Mouse (Mus musculus) cerebellum, adult 9-10 months (tissue): ENCODE data around the gene Rab31.

Source experiments
- DNase-seq: peaks from one replicate; pipeline ENCODE4 v3.0.0; 2022

Gene Rab31

DNA sequence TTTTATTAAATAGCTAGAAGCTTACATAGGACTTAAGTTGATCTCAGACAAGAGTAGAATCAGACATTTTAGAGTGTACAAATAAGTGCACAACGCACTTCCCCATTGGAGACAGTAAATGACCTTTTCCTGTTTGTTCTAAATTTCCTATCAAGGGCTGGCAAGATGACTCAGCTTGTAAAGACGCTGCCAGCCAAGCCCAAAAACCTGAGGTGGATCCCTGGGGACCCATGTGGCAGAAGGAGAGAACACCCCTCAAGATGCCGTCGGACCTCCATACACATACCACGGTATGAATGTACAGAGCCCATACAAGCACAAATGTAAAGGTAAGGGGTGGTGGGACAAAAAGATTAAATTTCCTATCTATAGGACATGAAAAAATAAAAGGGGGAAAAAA, 35.4 kb downstream of the Rab31 start:
- DNase-seq: no peak

DNA sequence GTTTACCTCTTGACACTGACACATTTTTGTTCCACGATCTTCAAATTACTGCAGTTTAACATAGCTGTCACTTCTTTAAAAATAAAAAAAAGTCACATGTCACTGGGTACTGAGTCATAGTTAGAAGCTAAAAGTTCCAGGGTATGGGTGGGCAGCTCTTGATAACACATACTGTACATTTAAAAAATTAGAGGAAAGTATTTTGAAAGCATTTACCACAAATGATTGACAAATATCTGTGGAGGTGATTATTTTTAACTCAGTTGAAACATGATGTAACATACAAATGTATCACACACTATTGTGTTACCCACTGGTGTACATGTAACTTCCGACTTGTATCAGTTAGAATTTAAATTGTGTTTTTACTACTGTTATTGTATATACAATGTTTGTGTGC, 37.5 kb downstream of the Rab31 start:
- DNase-seq: no peak

DNA sequence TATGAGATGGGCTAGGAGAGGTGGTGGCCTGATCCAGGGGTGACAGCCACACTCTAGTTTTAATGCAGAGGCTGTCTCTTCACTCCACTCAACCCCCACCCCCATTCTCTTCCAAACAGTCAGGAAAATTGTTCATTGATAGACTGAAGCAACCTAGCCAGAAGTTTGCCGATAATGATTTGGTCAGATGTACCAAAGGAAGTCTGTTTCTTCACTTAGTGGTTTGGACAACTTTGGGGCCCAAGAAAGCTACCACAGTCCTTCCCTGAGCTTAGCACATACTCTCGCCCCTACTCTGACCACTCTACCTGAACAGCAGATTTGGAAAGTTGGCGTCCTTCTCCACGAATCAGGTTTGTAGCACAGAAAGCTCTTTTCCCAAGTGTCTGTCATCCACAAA, 39.9 kb downstream of the Rab31 start:
- no peak for DNase-seq

DNA sequence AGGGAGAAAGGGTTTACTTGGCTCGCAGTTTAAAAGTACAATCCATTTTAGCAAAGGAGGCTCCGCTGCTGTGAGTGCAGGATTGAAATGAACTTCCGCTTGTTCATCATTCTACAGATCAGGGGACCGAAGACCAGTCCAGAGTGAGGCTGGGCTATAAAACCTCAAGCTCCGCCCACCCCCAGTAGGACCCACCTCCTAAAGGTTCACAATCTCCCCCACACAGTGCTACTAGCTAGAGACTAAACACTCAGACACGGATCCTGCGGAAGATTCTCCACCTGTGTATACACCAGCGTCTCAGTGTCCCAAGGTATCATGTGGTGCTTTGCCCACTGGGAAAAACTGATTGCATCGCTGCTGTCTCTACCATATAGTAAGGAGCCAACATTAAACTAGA, 40.8 kb downstream of the Rab31 start:
- no peak for DNase-seq

DNA sequence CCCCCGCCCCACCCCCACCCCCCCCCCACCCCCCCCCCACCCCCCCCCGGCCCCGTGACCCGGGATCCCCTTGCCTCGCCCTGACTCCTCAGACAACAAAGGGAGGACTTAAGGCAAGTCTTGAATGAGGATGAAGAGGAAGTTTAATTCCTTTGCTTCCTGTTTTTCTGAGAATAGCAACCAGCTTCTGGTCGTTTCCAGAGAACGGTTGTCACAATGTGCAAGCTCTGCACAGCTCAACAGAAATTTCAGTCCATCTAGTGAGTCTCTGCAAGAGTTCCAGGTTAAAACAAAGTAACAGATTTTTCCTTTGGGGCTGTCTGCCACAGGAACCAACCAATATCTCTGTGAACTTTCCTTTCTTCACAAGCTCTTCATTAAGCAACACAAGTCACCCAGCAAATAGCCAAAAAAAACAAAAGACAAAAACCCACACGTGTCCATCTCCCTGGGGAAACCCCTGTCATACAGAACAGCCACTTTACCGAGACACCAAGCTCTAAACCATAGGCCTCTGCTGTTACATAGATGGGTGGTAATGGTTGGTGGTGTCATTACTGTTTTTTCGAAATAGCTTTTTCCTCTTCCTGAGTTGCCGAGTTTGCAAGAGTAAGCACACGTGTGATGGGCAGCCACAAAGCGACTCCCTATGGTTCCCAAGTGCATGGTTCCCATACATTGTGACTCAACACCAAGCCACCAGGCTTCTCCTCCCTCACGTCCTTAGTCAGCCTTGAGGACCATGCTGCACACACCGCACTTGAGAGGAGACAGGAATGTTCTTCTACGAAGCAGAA, 42.4 kb downstream of the Rab31 start:
- no peak for DNase-seq

DNA sequence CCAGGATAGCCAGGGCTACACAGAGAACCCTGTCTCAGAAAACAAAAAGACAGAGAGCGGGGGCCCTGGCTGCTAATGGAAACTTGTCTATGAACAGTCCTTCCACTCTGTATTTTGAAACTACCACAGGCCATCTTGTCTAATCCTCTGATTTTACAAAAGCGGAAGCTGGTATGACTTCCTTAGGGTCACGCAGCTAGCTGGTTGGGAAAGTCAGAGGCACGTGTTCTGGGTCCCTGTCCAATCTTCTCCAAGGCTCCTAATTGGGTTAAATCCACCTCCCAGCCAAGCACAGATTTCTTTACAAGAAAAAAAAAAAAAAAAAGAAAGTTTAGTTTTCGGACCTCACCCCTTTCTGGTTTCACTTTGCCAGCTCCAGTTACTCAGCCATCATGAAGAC, 45.8 kb downstream of the Rab31 start:
- no peak for DNase-seq

DNA sequence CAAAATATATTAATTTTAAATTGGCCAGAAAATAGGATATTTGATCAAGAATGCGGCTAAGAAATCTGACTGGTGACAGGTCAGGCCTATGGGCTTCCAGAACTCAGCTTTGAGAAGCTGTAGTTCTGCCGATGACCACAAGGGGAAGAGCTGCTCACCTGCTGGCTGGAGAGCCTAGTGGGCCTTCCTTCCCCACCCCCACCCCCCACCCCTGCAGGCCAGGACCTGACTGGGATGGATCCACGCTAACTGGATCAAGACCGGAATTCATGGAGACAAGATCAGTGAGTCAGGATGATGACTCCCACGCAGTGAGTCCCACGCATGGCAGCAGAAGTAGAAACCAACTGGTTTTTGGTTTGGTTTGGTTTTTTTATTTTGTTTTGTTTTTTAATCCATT, 46.3 kb downstream of the Rab31 start:
- no peak for DNase-seq

DNA sequence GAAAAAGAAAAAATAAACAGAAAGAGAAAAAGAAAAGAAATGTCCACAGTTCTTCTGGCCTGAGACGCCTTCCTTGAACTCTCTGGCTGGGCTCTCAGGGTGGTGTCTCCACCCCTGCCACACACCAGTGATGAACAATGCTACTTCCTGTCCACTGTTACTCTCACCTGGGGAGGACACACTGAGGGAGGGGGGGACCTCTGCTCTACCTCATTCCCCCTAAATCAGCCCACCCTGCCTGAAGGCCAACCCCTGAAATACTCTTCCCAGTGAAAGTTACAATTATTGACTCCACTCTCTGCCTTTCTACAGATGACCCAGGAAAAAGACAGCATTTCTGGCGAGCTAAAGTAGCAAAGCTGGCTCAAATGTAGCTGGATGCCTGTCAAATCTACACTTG, 46.7 kb downstream of the Rab31 start:
- DNase-seq: no peak

DNA sequence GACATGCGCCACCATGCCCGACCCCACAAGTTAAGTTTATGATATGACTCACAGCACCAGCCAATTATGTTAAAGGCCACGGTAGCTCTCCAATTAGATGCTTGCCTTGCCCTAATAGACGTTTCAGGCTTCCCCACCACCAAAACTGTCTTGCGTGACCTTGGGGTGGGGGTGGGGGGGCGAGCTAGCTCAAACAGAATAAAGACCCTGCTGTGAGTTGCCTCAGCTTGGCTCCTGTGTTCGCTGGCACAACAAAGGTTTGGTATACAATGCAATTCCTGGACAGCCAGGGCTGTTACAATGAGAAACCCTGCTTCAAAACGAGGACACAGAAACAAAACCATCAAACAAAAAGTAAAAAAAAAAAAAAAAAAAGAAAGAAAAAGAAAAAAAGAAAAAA, 47.2 kb downstream of the Rab31 start:
- no peak for DNase-seq

DNA sequence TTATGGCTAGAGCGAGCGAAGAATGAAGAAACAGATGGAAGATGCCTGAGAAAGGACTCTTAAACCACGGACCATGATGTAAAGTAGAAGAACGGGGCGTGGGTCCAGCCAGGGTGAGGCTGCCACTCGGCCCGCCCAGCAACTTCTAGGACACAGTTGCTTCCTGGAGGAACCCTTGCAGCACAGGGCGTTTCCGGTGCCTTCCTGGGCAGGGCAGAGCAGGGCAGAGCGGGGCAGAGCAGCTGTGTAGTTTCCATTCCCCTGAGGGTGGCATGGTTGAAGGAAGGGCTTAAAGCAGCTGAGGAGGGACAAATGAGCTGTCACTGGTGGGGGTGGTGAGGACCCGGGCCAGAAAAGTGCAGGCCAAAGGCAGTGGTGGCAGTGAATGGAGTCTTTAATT, 48.3 kb downstream of the Rab31 start:
- DNase-seq: no peak

DNA sequence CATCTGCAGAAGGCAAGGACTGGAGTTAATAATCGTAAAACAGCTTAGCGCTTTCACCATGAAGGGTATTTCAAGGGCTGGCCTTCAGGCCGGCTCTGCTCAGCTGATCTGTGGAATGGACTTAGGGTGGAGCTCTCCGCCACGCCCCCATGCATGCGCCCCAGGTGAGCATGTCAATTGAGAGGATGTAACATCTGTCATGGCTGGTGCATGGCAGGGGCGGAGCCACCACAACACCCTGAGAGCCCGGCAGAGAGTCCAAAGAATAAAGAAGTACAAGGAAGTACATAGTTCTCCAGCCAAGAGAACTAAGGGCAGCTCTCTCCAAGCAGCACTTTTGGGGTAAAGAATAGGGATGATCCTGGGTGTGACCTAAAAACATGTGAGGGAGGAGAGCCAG, 48.9 kb downstream of the Rab31 start:
- no peak for DNase-seq

DNA sequence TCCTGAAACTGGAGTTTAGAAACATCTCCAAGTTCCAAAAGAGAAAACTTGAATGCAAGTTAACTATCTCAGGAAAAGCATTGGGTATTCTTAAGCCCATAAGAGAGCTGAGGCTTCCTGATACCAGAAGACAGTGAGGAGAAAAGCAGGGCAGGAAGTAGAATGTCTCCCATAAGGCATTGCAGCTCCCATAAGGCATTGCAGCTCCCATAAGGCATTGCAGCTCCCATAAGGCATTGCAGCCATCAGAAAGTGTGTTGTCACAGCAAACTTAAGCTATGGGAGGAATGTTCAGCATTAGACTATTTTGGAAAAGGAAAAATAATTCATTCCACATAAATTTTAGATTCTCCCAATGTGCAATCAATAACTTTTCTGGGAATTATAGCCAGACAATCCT, 51.2 kb downstream of the Rab31 start:
- DNase-seq: no peak

DNA sequence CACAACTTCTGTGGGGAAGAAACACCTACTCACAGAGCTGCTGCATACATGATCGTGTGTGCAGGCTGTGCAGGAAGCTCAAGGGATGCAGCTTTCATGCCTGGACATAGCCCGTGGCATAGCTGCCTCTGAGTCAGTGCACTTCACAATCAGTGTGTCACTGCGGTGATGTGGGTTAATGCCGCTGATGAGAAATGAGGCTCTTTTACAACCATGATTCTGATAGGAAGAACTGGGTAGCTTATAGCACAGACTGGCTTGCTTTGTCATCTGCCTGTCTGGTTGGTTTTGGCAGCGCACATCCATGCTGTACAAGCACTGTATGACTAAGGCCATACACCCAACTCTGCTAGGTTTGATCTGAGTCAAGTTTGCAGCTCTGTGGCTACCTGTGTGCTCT, 52.7 kb downstream of the Rab31 start:
- DNase-seq: no peak

DNA sequence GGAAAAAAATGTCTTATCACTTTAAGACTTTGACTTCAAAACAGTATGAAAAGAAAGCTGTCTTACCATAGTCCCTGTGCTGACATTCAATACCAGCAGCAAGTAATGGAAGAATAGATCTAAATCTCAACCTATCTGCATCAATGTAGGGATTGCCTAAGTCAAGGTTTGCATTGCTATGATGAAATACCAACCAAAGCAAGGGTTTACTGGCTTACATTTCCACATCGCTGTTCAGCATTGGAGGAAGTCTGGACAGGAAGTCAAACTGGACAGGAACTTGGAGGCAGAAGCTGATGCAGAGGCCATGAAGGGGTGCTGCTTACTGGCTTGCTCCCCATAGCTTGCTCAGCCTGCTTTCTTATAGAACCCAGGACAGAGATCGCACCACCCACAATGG, 54.0 kb downstream of the Rab31 start:
- DNase-seq: no peak

DNA sequence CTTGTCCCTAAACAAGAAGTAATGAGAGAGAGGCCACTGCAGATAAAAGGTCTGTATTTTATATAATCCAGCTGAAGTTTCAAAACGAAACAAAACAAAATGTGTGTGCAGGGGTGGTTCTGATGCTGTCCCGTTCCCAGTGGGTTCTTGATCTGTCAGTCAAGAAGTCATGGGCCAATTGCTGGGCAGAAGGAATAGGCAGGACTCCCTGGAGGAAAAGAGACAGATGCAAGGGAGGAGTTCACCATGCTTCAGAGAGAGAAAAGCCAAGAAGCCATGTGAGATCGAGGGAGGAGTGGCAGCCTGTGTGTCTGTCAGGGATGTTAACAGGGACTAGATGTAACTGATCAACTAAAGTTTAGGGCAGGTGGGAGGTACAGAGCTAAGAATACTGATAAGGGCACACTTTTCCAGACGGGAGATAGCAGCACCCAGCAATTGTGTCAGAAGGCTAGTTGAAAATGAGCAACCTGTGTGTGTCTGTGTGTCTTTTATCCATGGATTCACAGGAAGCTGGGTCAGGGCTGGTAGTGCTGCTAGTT, 54.8 kb downstream of the Rab31 start:
- no peak for DNase-seq

DNA sequence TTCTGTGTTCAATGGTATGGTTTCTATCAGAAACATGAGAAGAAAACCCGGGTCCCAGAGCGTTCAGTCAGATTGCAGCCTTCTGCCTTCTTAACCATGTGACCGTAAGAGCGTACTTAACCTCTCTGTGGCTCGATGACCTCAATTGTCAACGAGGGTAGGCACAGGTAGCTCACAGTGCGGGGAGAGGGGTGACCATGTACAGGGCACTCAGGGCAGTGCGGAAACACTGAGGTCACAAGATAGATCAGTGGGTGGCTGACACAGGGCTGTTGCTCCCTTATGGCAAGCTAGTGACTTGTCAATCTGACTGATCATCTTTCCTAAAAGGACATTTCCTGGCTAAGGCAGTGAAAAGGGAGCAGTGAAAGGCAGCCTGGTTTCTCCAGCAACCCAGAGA, 58.5 kb downstream of the Rab31 start:
- DNase-seq: no peak

DNA sequence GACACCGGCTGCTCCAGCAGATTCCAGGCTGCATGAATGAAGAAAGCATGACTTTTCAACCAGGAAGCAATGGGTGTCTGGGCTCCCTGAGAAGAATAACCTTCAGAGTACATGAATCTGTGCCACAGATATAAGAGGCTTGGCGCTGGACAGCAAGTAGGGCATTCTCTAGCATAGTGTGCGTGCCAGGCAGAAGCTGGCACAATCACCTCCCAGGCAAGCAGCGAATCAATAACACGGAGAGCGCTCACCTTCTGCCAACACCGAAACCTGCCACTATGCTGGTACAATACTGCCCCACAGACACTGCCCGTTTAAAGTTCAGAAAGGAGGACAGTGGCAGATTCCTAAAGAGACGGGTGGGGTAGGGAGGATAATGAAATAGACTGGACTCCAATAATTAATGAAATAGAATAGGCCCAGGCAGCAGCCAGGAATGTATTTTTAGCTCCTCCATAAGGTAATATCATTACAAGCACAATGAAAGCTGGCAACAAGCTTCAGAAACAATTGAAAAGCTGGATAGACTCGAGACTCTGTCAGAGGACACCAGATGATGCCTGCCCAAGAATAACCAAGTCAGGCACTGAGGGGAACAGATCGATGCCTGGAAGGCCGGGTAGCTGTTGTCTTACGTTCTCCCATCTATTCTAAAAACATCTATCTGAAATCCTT, 59.6 kb downstream of the Rab31 start:
- peak; percentile 81 for DNase-seq

DNA sequence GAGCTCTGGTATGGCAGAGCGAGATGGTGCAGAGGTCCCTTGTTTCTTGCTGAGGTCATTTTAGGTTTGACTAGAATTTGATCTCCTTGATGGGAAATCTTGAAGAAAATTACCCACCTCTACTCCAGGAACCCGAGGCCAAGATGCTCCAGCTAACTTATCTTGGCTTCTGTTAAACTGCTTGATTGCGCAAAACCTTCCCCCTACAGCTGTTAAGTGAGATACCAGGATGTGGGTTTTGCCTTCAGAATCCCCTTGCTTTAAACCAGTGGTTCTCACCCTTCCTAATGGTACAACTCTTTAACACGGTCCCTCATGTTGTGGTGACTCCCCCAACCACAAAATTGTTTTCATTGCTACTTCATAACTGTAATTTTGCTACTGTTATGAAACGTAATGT, 60.8 kb downstream of the Rab31 start:
- DNase-seq: no peak

DNA sequence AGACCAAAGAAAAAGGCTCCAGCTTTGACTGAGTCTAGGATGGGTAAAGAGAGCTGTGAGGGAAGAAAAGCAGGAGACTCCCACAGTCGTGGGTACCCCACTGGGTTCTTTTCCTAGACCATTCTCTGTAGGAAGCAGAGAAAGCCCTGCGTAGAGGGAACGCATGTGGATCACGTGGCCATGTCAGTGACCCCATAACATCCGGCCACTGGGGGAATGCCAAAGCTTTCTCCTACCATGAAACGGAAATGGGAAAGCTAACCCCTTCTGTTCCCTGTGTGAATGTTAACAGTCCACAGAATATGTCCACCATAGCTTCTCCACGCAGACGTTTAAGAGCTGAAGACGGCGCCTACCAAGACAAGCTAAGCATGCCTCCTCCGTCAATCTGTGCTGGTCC, 62.0 kb downstream of the Rab31 start:
- DNase-seq: no peak

DNA sequence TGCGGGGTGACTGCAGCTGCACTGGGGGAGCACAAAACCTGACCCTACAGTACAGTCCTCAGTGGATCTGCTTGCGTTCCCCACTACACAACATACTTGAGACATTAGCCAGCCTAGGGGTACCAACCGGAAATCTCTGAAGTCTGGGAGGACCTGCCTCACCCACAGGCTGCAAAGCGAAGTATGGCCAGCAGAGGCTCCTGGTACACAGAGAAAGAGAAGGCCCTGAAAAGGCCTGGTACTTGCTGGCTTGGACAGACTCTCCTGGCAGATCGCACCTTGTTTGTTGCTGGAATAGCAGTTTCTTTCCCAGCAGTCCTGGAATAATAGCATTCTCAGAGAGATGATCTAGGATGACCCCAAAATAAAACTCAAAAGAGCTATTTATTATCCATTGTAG, 66.3 kb downstream of the Rab31 start:
- DNase-seq: peak; percentile 59

DNA sequence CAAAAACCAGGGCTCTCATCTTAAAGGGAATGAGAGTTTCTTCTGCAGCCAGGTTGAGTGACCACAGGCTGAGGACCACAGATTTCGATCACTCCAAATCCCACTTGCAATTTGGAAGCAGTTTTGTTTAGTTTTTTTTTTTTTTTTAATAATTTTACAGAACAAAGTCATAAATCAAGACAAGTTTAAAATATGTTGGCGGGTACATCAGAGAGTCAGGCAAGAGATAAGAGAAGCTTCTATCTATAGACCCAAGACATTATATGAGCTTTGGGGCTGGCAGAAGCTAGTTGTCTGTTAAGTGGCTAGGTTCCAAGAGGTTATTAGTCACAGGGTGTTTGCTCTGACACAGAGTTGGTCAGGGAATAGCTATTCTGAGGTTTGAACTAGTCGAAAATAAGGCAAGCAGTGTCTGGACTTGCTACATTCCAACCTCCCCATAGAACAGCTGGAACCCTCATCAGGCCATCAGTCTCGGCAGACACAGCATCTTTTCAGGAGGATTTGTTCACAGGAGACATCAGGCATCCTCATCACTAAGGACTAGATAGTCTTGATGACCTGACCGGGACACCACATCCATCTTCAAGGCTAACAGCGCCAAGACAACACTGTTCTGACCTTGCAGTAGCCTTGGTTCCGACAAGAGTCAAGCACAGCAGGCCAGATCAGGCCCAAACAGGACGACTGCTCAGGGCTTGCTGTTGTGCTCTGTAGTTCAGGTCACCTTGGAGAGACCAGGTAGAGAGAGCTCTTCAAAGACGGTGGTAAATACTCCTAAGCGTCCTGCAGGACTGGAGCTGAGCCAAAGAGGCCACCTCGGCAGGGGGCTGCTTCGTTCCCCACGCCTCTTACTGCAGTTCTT, 68.8 kb downstream of the Rab31 start:
- DNase-seq: no peak

DNA sequence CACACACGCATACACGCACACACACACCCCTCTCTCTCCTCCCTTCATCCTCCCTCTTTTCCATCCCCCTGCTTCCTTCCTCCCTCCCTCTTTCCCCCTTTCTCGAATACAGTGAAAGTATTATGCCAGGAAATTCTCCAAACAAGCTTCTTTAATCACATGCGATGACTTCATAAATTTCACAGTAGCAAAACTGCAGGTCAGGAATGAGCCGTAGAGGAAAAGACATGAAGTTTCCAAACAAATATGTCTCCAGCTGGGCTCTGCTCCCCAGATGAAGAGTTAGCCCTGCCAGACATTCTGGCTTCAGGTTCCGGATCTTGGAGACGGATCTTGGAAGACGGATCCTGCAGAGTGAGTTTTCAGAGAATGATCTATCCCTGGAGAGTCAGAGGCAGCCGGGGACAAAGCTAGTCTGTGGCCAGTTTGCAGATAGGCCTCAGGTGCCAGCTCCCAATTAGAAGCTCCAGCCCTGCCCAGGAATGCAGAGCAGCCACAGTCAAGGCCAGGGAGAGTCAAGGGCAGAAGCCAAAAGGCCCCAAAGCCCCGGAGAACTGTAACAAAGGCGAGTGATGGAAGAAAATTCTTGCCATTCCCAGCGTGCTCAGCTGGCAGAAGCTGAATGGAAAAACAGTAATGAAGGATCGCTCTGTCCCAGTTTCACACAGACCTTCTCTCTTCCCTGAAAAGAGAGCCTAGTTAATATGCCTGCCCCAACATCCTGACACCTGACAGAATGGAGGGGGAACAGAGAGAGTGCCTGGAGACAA, 70.6 kb downstream of the Rab31 start:
- peak; percentile 50 for DNase-seq

DNA sequence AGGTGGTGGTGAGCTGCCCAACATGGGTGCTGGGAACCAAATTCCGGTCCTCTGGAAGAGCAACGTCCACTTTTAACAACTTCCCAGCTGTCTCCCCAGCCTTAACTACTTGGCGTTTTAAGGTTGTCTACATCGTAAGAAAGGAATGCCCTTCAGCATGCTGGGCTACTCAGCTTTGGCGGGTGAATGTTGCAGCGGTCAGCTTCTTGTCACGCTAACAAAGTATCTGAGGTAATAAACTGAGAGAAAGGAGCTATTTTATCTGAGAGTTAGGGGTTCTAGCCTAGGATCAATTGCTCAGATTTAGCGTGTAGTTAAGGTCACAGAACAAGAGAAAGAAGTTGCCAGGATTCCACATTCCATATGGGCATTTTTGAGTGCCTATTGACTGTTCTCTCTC, 71.2 kb downstream of the Rab31 start:
- no peak for DNase-seq
